Mouse (Mus musculus): ENCODE data around the gene Msantd3. TPM values are rescaled to one million over a fixed set of nuclear protein-coding genes. Genes with fewer than 3 reads are reported as not detected.
A peak's percentile ranks its signal among the peaks of the same experiment; 100 is the strongest.

Msantd3 gene
- polyA plus RNA-seq, 1 experiment from 2014 or later, result 38.1 TPM

DNA sequence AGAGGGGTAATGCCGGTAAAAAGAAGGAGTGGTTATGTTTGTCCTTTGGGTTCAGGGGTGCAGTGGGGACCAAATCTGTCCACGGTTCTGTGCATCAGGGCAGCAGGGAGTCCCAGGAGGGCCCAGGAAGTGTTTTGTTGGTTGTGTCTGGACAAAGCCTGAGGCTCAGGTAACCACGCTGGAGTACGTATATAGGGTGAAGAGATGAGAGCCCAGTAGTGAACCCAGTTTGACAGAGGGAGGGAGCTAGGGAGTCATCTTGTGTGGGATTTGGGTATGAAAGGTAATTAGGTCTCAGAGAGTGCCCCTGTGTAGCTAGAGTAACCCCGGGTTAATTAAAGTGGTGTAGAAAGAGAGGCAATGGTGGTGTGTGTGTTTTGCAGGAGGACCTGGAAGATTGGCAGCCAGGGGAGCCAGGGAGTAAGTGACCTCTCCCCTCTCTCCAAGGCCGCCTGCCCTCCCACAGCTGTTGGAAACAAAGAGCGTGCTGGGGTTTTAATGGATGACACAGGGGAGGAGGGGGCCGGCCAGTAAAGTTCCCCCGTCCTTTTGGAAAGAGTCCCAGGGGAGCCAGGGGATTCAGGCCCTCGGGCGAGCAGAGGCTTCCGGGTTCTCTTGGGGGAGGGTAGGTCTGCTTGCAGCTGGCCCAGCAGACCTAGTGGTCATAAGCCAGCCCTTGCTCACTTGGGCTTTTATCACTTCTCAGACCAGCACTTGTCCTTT, 46.5 kb downstream of the Msantd3 start:
- peak overlapping the region; percentile 100 for H3K9ac ChIP-seq (replicated peaks; ENCODE audit: low read length)
- no peaks in the 10 kb centered on the region for H3K36me3 ChIP-seq (ENCODE audit: control insufficient read depth, insufficient read depth, low read length)
- peaks cover 23% of the 10 kb centered on the region for H3K4me1 ChIP-seq (ENCODE audit: control insufficient read depth, insufficient read depth, low read length)
- no peaks in the 10 kb centered on the region for H3K9me3 ChIP-seq (ENCODE audit: control insufficient read depth, low read length)
- H3K4me2 ChIP-seq (ENCODE audit: low read length), result peak overlapping the region; percentile 70
- peak overlapping the region; percentile 95 for H3K4me3 ChIP-seq (replicated peaks; ENCODE audit: low read depth, low read length)
- DNase-seq (peak; percentile 79), ATAC-seq (ENCODE audit: low FRiP score, low TSS enrichment) (peak; percentile 41)
- no peaks in the 10 kb centered on the region for H3K27me3 ChIP-seq (ENCODE audit: control insufficient read depth, insufficient read depth, low read length)
- H3K27ac ChIP-seq (replicated peaks; ENCODE audit: low read depth, low read length), result peak overlapping the region; percentile 99
- WGBS, result 1% methylated on average over 12 of the region's 12 CpGs

DNA sequence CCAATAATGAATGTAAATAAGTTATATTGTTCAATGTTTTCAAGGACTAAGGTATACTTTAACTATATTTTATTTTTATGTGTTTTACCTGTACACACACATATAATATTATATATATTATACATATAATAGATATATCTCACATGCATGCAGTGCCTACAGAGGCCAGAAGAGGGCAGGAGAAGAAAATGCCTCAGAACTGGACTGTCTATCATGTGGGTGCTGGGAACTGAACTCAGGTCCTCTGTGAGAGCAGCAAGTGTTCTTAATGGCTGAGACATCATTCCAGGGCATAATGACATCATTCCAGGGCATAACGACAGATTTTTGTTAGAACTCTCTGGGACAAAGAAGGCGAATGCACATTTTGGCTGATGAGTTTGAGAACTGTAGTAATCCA, 47.8 kb downstream of the Msantd3 start:
- WGBS, result 98% methylated on average over 2 of the region's 2 CpGs
- peak overlapping the region; percentile 70 for H3K4me2 ChIP-seq (ENCODE audit: low read length)
- no peaks in the 10 kb centered on the region for H3K9me3 ChIP-seq (ENCODE audit: control insufficient read depth, low read length)
- no peak overlapping the region for H3K27ac ChIP-seq (replicated peaks; ENCODE audit: low read depth, low read length)
- H3K9ac ChIP-seq (replicated peaks; ENCODE audit: low read length), result no peak overlapping the region
- H3K36me3 ChIP-seq (ENCODE audit: control insufficient read depth, insufficient read depth, low read length), result no peaks in the 10 kb centered on the region
- H3K27me3 ChIP-seq (ENCODE audit: control insufficient read depth, insufficient read depth, low read length), result no peaks in the 10 kb centered on the region
- peaks cover 23% of the 10 kb centered on the region for H3K4me1 ChIP-seq (ENCODE audit: control insufficient read depth, insufficient read depth, low read length)
- DNase-seq (no peak), ATAC-seq (ENCODE audit: low FRiP score, low TSS enrichment) (no peak)
- no peak overlapping the region for H3K4me3 ChIP-seq (replicated peaks; ENCODE audit: low read depth, low read length)

DNA sequence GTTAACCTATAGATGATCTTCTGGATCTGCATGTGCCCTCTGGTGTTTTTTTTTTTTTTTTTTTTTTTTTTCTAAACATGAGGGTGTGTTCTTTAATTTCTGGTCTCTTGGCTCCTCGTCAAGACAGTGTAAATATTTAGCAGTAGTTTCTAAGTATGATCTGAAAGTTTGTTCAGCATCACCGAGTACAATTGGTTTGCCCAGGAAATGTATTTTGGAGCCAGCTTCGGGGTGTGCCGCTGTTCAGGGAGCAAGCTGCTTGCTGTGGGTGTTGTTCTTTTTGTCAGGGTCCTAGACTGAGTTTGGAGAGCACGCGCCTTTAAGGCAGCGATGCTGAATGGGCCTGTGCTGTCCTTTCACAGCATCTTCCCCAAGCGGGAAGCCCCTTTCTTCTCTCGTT, 48.8 kb downstream of the Msantd3 start:
- no peak for DNase-seq
- 78% methylated on average over 9 of the region's 9 CpGs for WGBS

DNA sequence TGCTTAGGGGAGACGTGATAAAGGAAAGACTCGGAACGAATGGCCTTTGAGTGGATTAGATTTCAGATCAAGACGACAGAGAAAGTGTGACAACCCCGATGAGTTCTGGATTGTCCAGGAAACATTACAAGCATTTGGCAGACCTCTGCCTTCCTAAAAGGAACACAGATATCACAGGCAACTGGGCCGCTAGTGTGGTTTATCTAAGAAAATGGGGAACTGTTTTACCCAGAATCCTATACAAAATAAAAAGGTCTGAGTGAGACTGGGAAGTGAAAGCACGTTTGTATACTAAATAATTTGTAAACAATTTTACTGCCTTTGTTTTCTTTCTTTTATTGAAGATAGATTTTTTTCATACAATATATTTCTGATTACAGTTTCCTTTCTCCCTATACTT, 51.1 kb downstream of the Msantd3 start:
- Histone ChIP-seq H3K27me3 (ENCODE audit: control insufficient read depth, insufficient read depth, low read length) (no peaks in the 10 kb centered on the region), H3K27ac (replicated peaks; ENCODE audit: low read depth, low read length) (no peak overlapping the region), H3K4me2 (ENCODE audit: low read length) (no peak overlapping the region), H3K4me3 (replicated peaks; ENCODE audit: low read depth, low read length) (no peak overlapping the region), H3K36me3 (ENCODE audit: control insufficient read depth, insufficient read depth, low read length) (no peaks in the 10 kb centered on the region), H3K9ac (replicated peaks; ENCODE audit: low read length) (no peak overlapping the region), H3K9me3 (ENCODE audit: control insufficient read depth, low read length) (no peaks in the 10 kb centered on the region), H3K4me1 (ENCODE audit: control insufficient read depth, insufficient read depth, low read length) (peaks cover 12% of the 10 kb centered on the region; the same call in 1 of the 2 replicates)
- ATAC-seq (ENCODE audit: low FRiP score, low TSS enrichment) (no peak), DNase-seq (no peak)
- WGBS, result 89% methylated on average over 7 of the region's 7 CpGs

More for the DNA sequence above, 48.8 kb downstream of the Msantd3 start:
- no peaks in the 10 kb centered on the region for H3K27me3 ChIP-seq (ENCODE audit: control insufficient read depth, insufficient read depth, low read length)
- H3K9me3 ChIP-seq (ENCODE audit: control insufficient read depth, low read length), result no peaks in the 10 kb centered on the region
- H3K9ac ChIP-seq (replicated peaks; ENCODE audit: low read length), result no peak overlapping the region
- ATAC-seq (ENCODE audit: low FRiP score, low TSS enrichment), result no peak
- no peak overlapping the region for H3K4me3 ChIP-seq (replicated peaks; ENCODE audit: low read depth, low read length)
- no peak overlapping the region for H3K27ac ChIP-seq (replicated peaks; ENCODE audit: low read depth, low read length)
- H3K36me3 ChIP-seq (ENCODE audit: control insufficient read depth, insufficient read depth, low read length), result no peaks in the 10 kb centered on the region
- H3K4me1 ChIP-seq (ENCODE audit: control insufficient read depth, insufficient read depth, low read length), result peaks cover 19% of the 10 kb centered on the region; the same call in 1 of the 2 replicates
- peak overlapping the region; percentile 11 for H3K4me2 ChIP-seq (ENCODE audit: low read length)

DNA sequence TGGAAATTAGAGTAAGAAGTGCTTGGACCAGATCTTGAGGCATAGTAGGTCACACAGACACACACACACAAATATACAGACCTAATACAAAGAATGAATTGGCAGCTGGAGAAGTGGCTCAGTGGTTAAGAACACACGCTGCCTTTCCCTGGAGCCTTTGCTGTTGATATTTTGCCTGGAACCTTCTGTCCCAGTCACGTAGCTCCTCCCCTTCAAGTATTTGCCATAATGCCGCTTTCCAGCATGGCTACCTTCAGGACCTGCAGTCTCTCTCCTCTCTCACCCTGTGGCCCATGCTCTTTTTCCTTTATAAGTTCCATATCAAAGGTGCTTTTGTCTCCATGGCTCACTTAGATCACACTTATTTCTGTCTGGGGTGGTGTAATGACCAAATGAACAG, 51.7 kb downstream of the Msantd3 start:
- 90% methylated on average over 3 of the region's 3 CpGs for WGBS
- no peak for ATAC-seq (ENCODE audit: low FRiP score, low TSS enrichment)
- DNase-seq, result no peak
- Histone ChIP-seq H3K27ac (replicated peaks; ENCODE audit: low read depth, low read length) (no peak overlapping the region), H3K4me3 (replicated peaks; ENCODE audit: low read depth, low read length) (no peak overlapping the region), H3K27me3 (ENCODE audit: control insufficient read depth, insufficient read depth, low read length) (no peaks in the 10 kb centered on the region), H3K9me3 (ENCODE audit: control insufficient read depth, low read length) (no peaks in the 10 kb centered on the region), H3K4me1 (ENCODE audit: control insufficient read depth, insufficient read depth, low read length) (peaks cover 12% of the 10 kb centered on the region; the same call in 1 of the 2 replicates), H3K9ac (replicated peaks; ENCODE audit: low read length) (no peak overlapping the region), H3K4me2 (ENCODE audit: low read length) (no peak overlapping the region), H3K36me3 (ENCODE audit: control insufficient read depth, insufficient read depth, low read length) (no peaks in the 10 kb centered on the region)

DNA sequence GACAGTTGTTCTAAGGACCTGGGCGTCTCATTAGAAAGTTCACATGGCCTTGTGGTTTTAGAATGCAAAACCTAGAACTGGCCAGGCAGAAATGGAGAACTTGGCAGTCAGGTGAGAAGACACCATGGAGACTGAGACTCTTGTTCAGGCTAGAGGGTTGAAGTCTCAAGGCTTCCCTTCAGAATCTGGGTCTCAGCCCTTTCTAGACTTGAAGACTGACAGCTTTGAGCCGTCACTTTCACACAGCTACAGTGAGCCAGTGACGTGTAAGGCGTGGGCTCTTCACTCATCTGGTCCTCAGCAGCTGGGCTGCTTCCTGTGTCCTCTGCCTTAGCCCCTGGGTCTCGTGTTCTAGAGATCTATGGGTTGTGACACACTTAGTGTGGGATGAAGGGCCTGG, 52.6 kb downstream of the Msantd3 start:
- H3K4me1 ChIP-seq (ENCODE audit: control insufficient read depth, insufficient read depth, low read length), result 0 out of 2 replicates have a peak, but pooled peaks cover 9% of the 10 kb centered on the region
- ATAC-seq (ENCODE audit: low FRiP score, low TSS enrichment), result no peak
- 73% methylated on average over 5 of the region's 5 CpGs for WGBS
- H3K36me3 ChIP-seq (ENCODE audit: control insufficient read depth, insufficient read depth, low read length), result no peaks in the 10 kb centered on the region
- H3K9ac ChIP-seq (replicated peaks; ENCODE audit: low read length), result no peak overlapping the region
- H3K4me3 ChIP-seq (replicated peaks; ENCODE audit: low read depth, low read length), result no peak overlapping the region
- no peak overlapping the region for H3K27ac ChIP-seq (replicated peaks; ENCODE audit: low read depth, low read length)
- DNase-seq, result no peak
- no peaks in the 10 kb centered on the region for H3K27me3 ChIP-seq (ENCODE audit: control insufficient read depth, insufficient read depth, low read length)
- no peaks in the 10 kb centered on the region for H3K9me3 ChIP-seq (ENCODE audit: control insufficient read depth, low read length)
- H3K4me2 ChIP-seq (ENCODE audit: low read length), result no peak overlapping the region

DNA sequence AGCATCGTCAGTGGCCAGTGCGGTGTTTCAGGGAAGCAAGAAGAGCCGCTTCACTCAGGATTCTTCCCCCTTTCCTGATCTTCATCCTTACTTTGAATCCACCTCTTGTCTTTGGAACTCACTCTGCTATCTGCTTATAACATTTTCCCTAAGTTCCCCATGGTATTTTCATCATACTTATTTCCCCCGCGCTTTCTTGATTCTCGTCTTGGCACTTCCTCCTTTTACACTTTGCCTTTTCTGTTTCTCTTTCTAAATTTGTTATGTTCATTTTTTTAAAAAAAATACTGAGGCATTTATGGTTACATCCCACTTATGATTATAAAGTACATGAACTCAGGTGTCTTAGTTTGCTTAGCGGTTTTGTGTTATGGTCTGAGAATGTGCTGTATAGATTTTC, 53.1 kb downstream of the Msantd3 start:
- Histone ChIP-seq H3K9me3 (ENCODE audit: control insufficient read depth, low read length) (no peaks in the 10 kb centered on the region), H3K4me3 (replicated peaks; ENCODE audit: low read depth, low read length) (no peak overlapping the region), H3K27me3 (ENCODE audit: control insufficient read depth, insufficient read depth, low read length) (no peaks in the 10 kb centered on the region), H3K9ac (replicated peaks; ENCODE audit: low read length) (no peak overlapping the region), H3K4me1 (ENCODE audit: control insufficient read depth, insufficient read depth, low read length) (0 out of 2 replicates have a peak, but pooled peaks cover 9% of the 10 kb centered on the region), H3K4me2 (ENCODE audit: low read length) (no peak overlapping the region), H3K27ac (replicated peaks; ENCODE audit: low read depth, low read length) (no peak overlapping the region), H3K36me3 (ENCODE audit: control insufficient read depth, insufficient read depth, low read length) (no peaks in the 10 kb centered on the region)
- no peak for ATAC-seq (ENCODE audit: low FRiP score, low TSS enrichment)
- WGBS, result 96% methylated on average over 7 of the region's 7 CpGs
- no peak for DNase-seq

DNA sequence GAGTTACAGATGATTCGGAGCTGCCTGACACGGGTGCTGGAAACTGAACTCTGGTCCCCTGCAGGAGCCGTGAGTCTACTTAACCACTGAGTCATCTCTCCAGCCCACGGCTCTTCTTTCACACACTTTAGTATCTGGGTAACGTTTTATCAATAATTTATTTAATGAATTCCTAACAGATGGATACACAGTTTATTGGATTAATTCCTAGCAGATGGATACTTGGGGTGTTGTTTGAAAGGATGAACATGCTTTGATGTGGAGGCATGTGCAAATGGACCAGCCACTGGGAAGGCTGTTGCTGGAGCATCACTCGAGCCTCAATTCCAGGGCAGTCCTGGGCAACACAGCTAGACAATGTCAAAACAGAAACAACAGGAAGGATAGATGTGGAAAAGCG, 56.4 kb downstream of the Msantd3 start:
- Histone ChIP-seq H3K9me3 (ENCODE audit: control insufficient read depth, low read length) (no peaks in the 10 kb centered on the region), H3K36me3 (ENCODE audit: control insufficient read depth, insufficient read depth, low read length) (no peaks in the 10 kb centered on the region), H3K4me2 (ENCODE audit: low read length) (no peak overlapping the region), H3K4me3 (replicated peaks; ENCODE audit: low read depth, low read length) (no peak overlapping the region), H3K27ac (replicated peaks; ENCODE audit: low read depth, low read length) (no peak overlapping the region), H3K27me3 (ENCODE audit: control insufficient read depth, insufficient read depth, low read length) (no peaks in the 10 kb centered on the region), H3K4me1 (ENCODE audit: control insufficient read depth, insufficient read depth, low read length) (no peaks in the 10 kb centered on the region), H3K9ac (replicated peaks; ENCODE audit: low read length) (no peak overlapping the region)
- WGBS, result 89% methylated on average over 7 of the region's 7 CpGs
- ATAC-seq (ENCODE audit: low FRiP score, low TSS enrichment) (no peak), DNase-seq (no peak)

DNA sequence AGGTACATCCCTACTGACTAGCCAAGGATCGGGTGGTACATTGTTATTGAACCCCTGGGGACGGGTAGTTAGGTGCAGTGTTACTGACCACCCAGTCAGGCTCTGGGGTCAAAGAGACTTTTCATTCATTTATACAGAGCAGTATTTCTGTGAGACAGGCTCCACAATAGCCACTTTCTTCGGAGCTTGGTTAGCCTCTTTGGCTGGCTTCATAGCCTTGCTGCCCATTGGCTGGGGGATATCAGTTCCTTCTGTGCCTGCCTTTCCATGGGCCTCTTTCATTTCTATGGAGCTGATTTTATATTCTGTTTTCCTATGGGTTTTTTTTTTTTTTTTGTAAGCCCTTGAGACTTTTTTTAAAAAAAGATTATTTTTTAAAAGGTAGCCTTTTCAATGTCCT, 65.9 kb downstream of the Msantd3 start:
- no peak overlapping the region for H3K27ac ChIP-seq (replicated peaks; ENCODE audit: low read depth, low read length)
- H3K4me2 ChIP-seq (ENCODE audit: low read length), result no peak overlapping the region
- no peaks in the 10 kb centered on the region for H3K27me3 ChIP-seq (ENCODE audit: control insufficient read depth, insufficient read depth, low read length)
- WGBS, result 63% methylated on average over 3 of the region's 3 CpGs
- H3K36me3 ChIP-seq (ENCODE audit: control insufficient read depth, insufficient read depth, low read length), result peaks cover 34% of the 10 kb centered on the region
- no peak for DNase-seq
- 0 out of 2 replicates have a peak, but pooled peaks cover 2% of the 10 kb centered on the region for H3K4me1 ChIP-seq (ENCODE audit: control insufficient read depth, insufficient read depth, low read length)
- no peaks in the 10 kb centered on the region for H3K9me3 ChIP-seq (ENCODE audit: control insufficient read depth, low read length)
- H3K9ac ChIP-seq (replicated peaks; ENCODE audit: low read length), result no peak overlapping the region
- no peak overlapping the region for H3K4me3 ChIP-seq (replicated peaks; ENCODE audit: low read depth, low read length)
- ATAC-seq (ENCODE audit: low FRiP score, low TSS enrichment), result no peak

All from midbrain, embryonic 14.5 days (tissue).